Mouse (Mus musculus): ENCODE measurements at regions not wholly inside any gene's neighbourhood (a gene's known extent, or its start where the extent isn't known, plus 50 kb on each side); places are given as distances from the start of the nearest gene placed in this dataset.
A peak's percentile ranks its signal among the peaks of the same experiment; 100 is the strongest.

GRCm38 (mm10) chr2:114454901-114455300 lies 199.9 kb downstream of the Dph6 start:
- Histone ChIP-seq H3K4me2 (ENCODE audit: low read length) (no peak overlapping the region), H3K4me1 (replicated peaks; ENCODE audit: insufficient read depth, low read length) (no peaks in the 10 kb centered on the region), H3K36me3 (ENCODE audit: insufficient read depth, low read length) (no peaks in the 10 kb centered on the region), H3K27ac (no peak overlapping the region), H3K4me3 (replicated peaks; ENCODE audit: low read depth, low read length) (no peak overlapping the region), H3K27me3 (ENCODE audit: insufficient read depth, low read length) (no peaks in the 10 kb centered on the region), H3K9me3 (replicated peaks; ENCODE audit: low read length) (no peaks in the 10 kb centered on the region), H3K9ac (ENCODE audit: low read depth, low read length) (no peak overlapping the region)
- WGBS, result 47% methylated on average over 2 of the region's 2 CpGs
- no peak for TF ChIP-seq CTCF (IDR thresholded peaks at IDR 0.05; ENCODE audit: low read depth)
- ATAC-seq (replicated peaks; ENCODE audit: low FRiP score, low read depth) (no peak), DNase-seq (ENCODE audit: low spot score) (peak; percentile 50)

- DNase-seq (ENCODE audit: low spot score), result no peak
- Histone ChIP-seq H3K9me3 (replicated peaks; ENCODE audit: low read length) (no peaks in the 10 kb centered on the region), H3K4me1 (replicated peaks; ENCODE audit: insufficient read depth, low read length) (no peaks in the 10 kb centered on the region), H3K27me3 (ENCODE audit: insufficient read depth, low read length) (no peaks in the 10 kb centered on the region), H3K4me3 (replicated peaks; ENCODE audit: low read depth, low read length) (no peak overlapping the region), H3K27ac (no peak overlapping the region), H3K9ac (ENCODE audit: low read depth, low read length) (no peak overlapping the region), H3K36me3 (ENCODE audit: insufficient read depth, low read length) (no peaks in the 10 kb centered on the region), H3K4me2 (ENCODE audit: low read length) (no peak overlapping the region)
- WGBS, result 69% methylated on average over 1 of the region's 1 CpGs
- TF ChIP-seq CTCF (IDR thresholded peaks at IDR 0.05; ENCODE audit: low read depth), result no peak
- no peak for ATAC-seq (replicated peaks; ENCODE audit: low FRiP score, low read depth)
Measured at GRCm38 (mm10) chr2:114450185-114450584, 204.6 kb downstream of the Dph6 start.

- 60% methylated on average over 2 of the region's 2 CpGs for WGBS
- Histone ChIP-seq H3K9ac (ENCODE audit: low read depth, low read length) (no peak overlapping the region), H3K4me1 (replicated peaks; ENCODE audit: insufficient read depth, low read length) (no peaks in the 10 kb centered on the region), H3K36me3 (ENCODE audit: insufficient read depth, low read length) (no peaks in the 10 kb centered on the region), H3K27me3 (ENCODE audit: insufficient read depth, low read length) (no peaks in the 10 kb centered on the region), H3K4me2 (ENCODE audit: low read length) (no peak overlapping the region), H3K27ac (no peak overlapping the region), H3K9me3 (replicated peaks; ENCODE audit: low read length) (no peaks in the 10 kb centered on the region), H3K4me3 (replicated peaks; ENCODE audit: low read depth, low read length) (no peak overlapping the region)
- TF ChIP-seq CTCF (IDR thresholded peaks at IDR 0.05; ENCODE audit: low read depth), result no peak
- peak; percentile 42 for DNase-seq (ENCODE audit: low spot score)
- no peak for ATAC-seq (replicated peaks; ENCODE audit: low FRiP score, low read depth)
Measured at GRCm38 (mm10) chr2:114443801-114444200, 211.0 kb downstream of the Dph6 start.

- no peaks in the 10 kb centered on the region for H3K27me3 ChIP-seq (ENCODE audit: insufficient read depth, low read length)
- ATAC-seq (replicated peaks; ENCODE audit: low FRiP score, low read depth), result no peak
- H3K9ac ChIP-seq (ENCODE audit: low read depth, low read length), result no peak overlapping the region
- H3K4me2 ChIP-seq (ENCODE audit: low read length), result no peak overlapping the region
- no peak for TF ChIP-seq CTCF (IDR thresholded peaks at IDR 0.05; ENCODE audit: low read depth)
- DNase-seq (ENCODE audit: low spot score), result no peak
- WGBS, result 52% methylated on average over 6 of the region's 6 CpGs
- no peaks in the 10 kb centered on the region for H3K36me3 ChIP-seq (ENCODE audit: insufficient read depth, low read length)
- H3K4me1 ChIP-seq (replicated peaks; ENCODE audit: insufficient read depth, low read length), result no peaks in the 10 kb centered on the region
- no peak overlapping the region for H3K27ac ChIP-seq
- H3K4me3 ChIP-seq (replicated peaks; ENCODE audit: low read depth, low read length), result no peak overlapping the region
- no peaks in the 10 kb centered on the region for H3K9me3 ChIP-seq (replicated peaks; ENCODE audit: low read length)
Measured at GRCm38 (mm10) chr2:114440943-114441342, 213.8 kb downstream of the Dph6 start.

- no peaks in the 10 kb centered on the region for H3K9me3 ChIP-seq (replicated peaks; ENCODE audit: low read length)
- no peak overlapping the region for H3K9ac ChIP-seq (ENCODE audit: low read depth, low read length)
- TF ChIP-seq CTCF (IDR thresholded peaks at IDR 0.05; ENCODE audit: low read depth), result peak; percentile 69
- DNase-seq (ENCODE audit: low spot score), result peak; percentile 83
- no peaks in the 10 kb centered on the region for H3K4me1 ChIP-seq (replicated peaks; ENCODE audit: insufficient read depth, low read length)
- H3K4me2 ChIP-seq (ENCODE audit: low read length), result no peak overlapping the region
- no peak overlapping the region for H3K27ac ChIP-seq
- no peak overlapping the region for H3K4me3 ChIP-seq (replicated peaks; ENCODE audit: low read depth, low read length)
- no peaks in the 10 kb centered on the region for H3K36me3 ChIP-seq (ENCODE audit: insufficient read depth, low read length)
- ATAC-seq (replicated peaks; ENCODE audit: low FRiP score, low read depth), result no peak
- whole genome bisulfite sequencing, result 45% methylated on average over 1 of the region's 1 CpGs
- no peaks in the 10 kb centered on the region for H3K27me3 ChIP-seq (ENCODE audit: insufficient read depth, low read length)
Measured at GRCm38 (mm10) chr2:114439668-114440067, 215.1 kb downstream of the Dph6 start.

GRCm38 (mm10) chr2:114438048-114438447 lies 216.7 kb downstream of the Dph6 start:
- 40% methylated on average over 3 of the region's 3 CpGs for WGBS
- H3K4me3 ChIP-seq (replicated peaks; ENCODE audit: low read depth, low read length), result no peak overlapping the region
- no peak overlapping the region for H3K27ac ChIP-seq
- no peaks in the 10 kb centered on the region for H3K36me3 ChIP-seq (ENCODE audit: insufficient read depth, low read length)
- no peak for DNase-seq (ENCODE audit: low spot score)
- TF ChIP-seq CTCF (IDR thresholded peaks at IDR 0.05; ENCODE audit: low read depth), result no peak
- H3K4me2 ChIP-seq (ENCODE audit: low read length), result no peak overlapping the region
- H3K9me3 ChIP-seq (replicated peaks; ENCODE audit: low read length), result no peaks in the 10 kb centered on the region
- H3K27me3 ChIP-seq (ENCODE audit: insufficient read depth, low read length), result no peaks in the 10 kb centered on the region
- ATAC-seq (replicated peaks; ENCODE audit: low FRiP score, low read depth), result no peak
- no peak overlapping the region for H3K9ac ChIP-seq (ENCODE audit: low read depth, low read length)
- H3K4me1 ChIP-seq (replicated peaks; ENCODE audit: insufficient read depth, low read length), result no peaks in the 10 kb centered on the region

- Histone ChIP-seq H3K9me3 (replicated peaks; ENCODE audit: low read length) (no peaks in the 10 kb centered on the region), H3K36me3 (ENCODE audit: insufficient read depth, low read length) (no peaks in the 10 kb centered on the region), H3K4me2 (ENCODE audit: low read length) (no peak overlapping the region), H3K9ac (ENCODE audit: low read depth, low read length) (no peak overlapping the region), H3K4me3 (replicated peaks; ENCODE audit: low read depth, low read length) (no peak overlapping the region), H3K27me3 (ENCODE audit: insufficient read depth, low read length) (no peaks in the 10 kb centered on the region), H3K27ac (no peak overlapping the region), H3K4me1 (replicated peaks; ENCODE audit: insufficient read depth, low read length) (no peaks in the 10 kb centered on the region)
- DNase-seq (ENCODE audit: low spot score) (no peak), ATAC-seq (replicated peaks; ENCODE audit: low FRiP score, low read depth) (no peak)
- no peak for TF ChIP-seq CTCF (IDR thresholded peaks at IDR 0.05; ENCODE audit: low read depth)
- 68% methylated on average over 10 of the region's 10 CpGs for WGBS
Measured at GRCm38 (mm10) chr2:114427426-114428157, 226.3 kb upstream of the Zfp770 start.
